Mouse (Mus musculus): ENCODE measurements around the gene Zfp809. TPM values are rescaled to one million over a fixed set of nuclear protein-coding genes. Genes with fewer than 3 reads are reported as not detected.

Gene Zfp809
- total RNA-seq, 1 experiment from 2014 or later: 46.4 TPM

GRCm38 (mm10) chr9:22262611-22263010, 37.1 kb downstream of the Zfp809 start:
- no peak for DNase-seq

- no peak for DNase-seq
These were observed 43.4 kb downstream of the Zfp809 start for GRCm38 (mm10) chr9:22268886-22269285.

- no peak for DNase-seq
These were observed 53.2 kb downstream of the Zfp809 start for GRCm38 (mm10) chr9:22278733-22279132.

Other genes with a start within 250 kb of the Zfp809 start
- gene Rgl3, start 236.3 kb upstream of the Zfp809 start, total RNA-seq (2021): 33.9 and 66.9 TPM in 2 replicates
- gene Ccdc151, start 223.1 kb upstream of the Zfp809 start, total RNA-seq (2021): 1.3 and 3.7 TPM in 2 replicates
- gene Prkcsh, start 222.9 kb upstream of the Zfp809 start, total RNA-seq (2021): 161 and 164 TPM in 2 replicates
- gene Elavl3, start 173.7 kb upstream of the Zfp809 start, total RNA-seq (2021): 0.90 and 2.9 TPM in 2 replicates
- gene Gm49318, start 154.5 kb upstream of the Zfp809 start, total RNA-seq (2021): not detected in 2 replicates
- gene Zfp653, start 154.3 kb upstream of the Zfp809 start, total RNA-seq (2021): 9.4 and 12.4 TPM in 2 replicates
- gene Ecsit, start 140.3 kb upstream of the Zfp809 start, total RNA-seq (2021): 45.7 and 60.4 TPM in 2 replicates
- gene Cnn1, start 126.5 kb upstream of the Zfp809 start, total RNA-seq (2021): 0.46 and 0.76 TPM in 2 replicates
- 75.1 and 75.8 TPM in 2 replicates for gene Elof1, start 108.5 kb upstream of the Zfp809 start, total RNA-seq (2021)
- gene Acp5, start 90.0 kb upstream of the Zfp809 start, total RNA-seq (2021): 19.0 and 25.4 TPM in 2 replicates
- gene Pigyl, start 68.9 kb upstream of the Zfp809 start, total RNA-seq (2021): 52.5 and 64.8 TPM in 2 replicates
- gene Zfp872, start 37.6 kb upstream of the Zfp809 start, total RNA-seq (2021): 2.4 and 3.2 TPM in 2 replicates
- gene Zfp599, start 34.2 kb downstream of the Zfp809 start, total RNA-seq (2021): 0.82 and 1.1 TPM in 2 replicates
- 7.9 and 11.0 TPM in 2 replicates for gene Zfp810, start 81.9 kb downstream of the Zfp809 start, total RNA-seq (2021)
- gene Anln, start 163.5 kb downstream of the Zfp809 start, total RNA-seq (2021): 8.6 and 15.6 TPM in 2 replicates
- gene 9530077C05Rik, start 185.8 kb downstream of the Zfp809 start, total RNA-seq (2021): 6.6 and 7.2 TPM in 2 replicates
- gene Gm17545, start 228.6 kb downstream of the Zfp809 start, total RNA-seq (2021): not detected in 2 replicates
- gene Rp9, start 244.0 kb downstream of the Zfp809 start, total RNA-seq (2021): 38.4 and 42.4 TPM in 2 replicates